Mouse (Mus musculus): ENCODE measurements around the gene Pold2. TPM values are rescaled to one million over a fixed set of nuclear protein-coding genes. Genes with fewer than 3 reads are reported as not detected.

Gene Pold2
- 10 to 100 TPM; 35.4 to 40.6 TPM for total RNA-seq (2021)
- long read RNA-seq, experiment 1, transcript Pold2-201 (11 exons, 1,646 nt) = major isoform, 16 of 48 reads
- long read RNA-seq, experiment 1, partial matches to known transcripts = 6 of 48 reads
- long read RNA-seq, experiment 1, other reads (novel, unspliced or antisense) = 26 of 48 reads
- long read RNA-seq, experiment 2, transcript Pold2-201 (11 exons, 1,646 nt) = major isoform, 6 of 27 reads
- long read RNA-seq, experiment 2, partial matches to known transcripts = 7 of 27 reads
- long read RNA-seq, experiment 2, other reads (novel, unspliced or antisense) = 14 of 27 reads

DNA sequence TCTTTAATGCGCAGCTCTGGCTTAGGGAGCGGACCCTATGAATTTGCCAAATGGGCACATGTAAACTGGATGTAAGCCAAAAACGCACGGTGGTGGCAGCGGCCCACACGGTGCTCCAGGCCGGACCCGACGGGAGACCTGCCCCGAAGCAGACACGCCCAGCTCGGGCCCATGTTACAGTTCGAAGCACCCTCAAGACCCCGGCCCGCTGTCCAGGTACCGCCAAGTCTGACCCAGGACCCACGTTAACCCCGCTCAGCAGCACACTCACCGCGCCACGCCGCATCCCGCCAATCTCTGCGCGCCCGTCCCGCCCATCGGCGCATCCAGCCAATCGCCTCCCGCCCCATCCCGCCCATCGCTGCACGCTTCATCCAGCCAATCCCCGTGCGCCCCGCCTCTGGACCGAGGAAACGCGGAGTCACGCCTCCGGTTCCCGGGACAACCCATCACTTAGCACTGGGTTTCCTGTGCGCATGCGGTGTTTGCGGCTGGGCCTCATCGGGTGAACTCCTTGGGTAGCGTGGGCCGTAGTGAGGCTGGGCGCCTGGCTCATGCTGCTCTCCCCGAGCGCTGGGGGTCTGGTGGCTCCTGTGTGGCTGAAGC, at the start of gene Pold2:
Pold2 (minus strand) TSS at position 372 of the 606 bp plus-strand sequence.
- peak; percentile 98 to 99 for DNase-seq

DNA sequence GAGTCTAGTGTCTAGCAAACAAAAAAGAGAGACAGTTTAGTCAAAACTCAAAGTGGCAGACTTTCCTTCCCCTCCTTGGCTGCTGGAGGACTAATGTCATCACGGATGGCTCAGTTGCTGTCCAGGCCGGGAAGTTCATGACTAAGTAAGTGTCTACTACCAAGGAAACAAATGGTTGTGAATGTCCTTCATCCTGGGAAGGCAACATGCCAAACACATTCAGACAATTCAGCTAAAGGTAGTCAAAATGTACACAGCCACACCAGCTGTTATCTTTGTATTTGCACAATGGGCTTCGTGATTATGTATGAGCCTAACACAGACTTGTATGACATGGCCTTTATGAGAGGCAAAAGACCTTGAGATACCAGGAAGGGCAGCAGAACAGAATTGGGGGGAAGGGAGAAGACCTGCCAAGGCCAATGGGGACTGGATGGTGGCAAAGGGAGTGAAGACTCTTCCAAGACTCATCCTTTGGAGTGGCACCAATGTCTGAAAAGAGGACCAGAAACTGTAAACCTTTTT, 48.7 kb upstream of the Pold2 start:
- no peak for DNase-seq

DNA sequence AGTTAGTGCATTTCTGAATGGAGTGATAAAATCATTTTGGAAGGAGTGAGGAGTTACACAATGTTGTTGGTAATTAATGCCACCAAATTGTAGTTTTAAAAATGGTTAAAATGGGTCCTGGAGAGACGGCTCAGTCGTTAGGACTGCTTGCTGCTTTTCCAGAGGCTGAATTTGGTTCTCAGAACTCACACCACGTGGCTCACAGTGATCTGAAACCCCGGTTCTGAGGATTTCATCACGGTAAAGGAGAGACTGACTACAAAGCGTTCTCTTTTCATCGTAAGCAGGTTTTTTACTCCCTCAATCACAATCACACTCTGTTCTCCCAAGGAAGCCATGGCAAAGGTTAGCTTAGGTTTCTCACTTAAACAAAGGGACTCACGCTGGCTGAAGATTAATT, 46.6 kb upstream of the Pold2 start:
- DNase-seq = no peak

DNA sequence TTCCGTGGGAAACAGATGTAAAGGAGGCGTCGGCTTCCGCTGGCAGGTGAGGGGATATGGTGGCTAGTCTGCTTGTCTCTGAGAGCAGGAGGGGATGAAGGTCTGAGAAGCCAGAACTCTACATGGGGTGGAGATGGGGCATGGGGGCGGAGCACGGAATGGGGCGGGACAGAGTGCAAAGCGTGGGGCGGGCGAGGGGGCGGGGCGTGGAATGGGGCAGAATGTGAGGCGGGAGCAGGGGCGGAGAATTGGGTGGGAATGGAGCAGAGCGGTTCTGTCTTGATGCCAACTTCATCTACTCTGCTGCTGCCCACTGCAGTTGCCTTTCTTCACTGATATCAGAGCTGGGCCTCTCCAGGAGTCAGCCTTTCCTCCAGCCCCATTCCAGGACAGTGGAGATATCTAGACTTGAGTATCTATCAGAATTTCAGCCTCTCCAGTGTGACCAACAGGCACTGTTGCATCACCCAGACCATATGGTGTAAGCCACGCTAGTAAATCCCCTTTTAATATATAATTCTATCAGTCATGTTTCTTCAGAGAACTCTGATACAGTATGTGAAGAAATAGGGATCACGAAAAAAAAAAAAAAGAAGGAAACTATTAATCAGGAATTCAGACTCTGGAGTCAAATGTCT, 42.4 kb upstream of the Pold2 start:
- no peak for DNase-seq

DNA sequence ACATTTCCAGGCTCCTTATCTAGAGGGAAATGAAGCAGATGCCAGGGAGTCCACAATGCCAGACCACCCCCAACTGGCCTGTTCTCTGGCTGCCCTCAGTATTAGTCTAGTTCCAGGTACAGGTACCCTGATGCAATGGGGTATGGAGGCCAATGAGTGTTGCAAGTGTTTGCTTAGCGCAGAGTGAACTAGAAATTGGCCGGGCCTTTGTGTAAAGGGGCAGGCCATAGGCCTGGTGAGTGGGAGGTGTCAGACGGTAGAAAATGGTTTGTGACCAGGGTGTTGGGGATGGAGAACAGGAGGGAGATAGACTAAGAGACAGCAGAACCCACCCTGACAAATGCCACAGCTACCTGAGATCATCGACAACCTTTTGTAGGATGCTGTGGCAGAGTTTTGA, 41.5 kb upstream of the Pold2 start:
- no peak for DNase-seq

DNA sequence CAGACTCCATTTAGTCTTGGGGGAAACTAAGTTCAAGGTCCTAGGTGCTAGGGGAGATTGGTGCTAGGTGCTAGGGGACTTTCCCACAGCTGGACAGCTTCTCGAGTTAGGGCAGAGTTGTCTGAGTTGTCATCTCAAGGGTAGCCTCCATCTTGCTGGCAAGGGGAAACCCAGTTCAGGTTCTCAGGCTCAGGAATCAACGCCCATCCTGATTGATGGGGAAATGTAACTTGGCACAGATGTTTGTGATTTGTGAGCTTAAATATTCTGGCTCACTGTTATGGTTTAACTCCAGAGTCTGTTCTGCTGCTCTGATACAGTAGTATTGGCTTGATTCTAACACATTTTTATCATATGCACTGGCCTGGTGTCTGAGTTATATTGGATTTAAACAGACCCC, 40.0 kb upstream of the Pold2 start:
- DNase-seq = no peak

DNA sequence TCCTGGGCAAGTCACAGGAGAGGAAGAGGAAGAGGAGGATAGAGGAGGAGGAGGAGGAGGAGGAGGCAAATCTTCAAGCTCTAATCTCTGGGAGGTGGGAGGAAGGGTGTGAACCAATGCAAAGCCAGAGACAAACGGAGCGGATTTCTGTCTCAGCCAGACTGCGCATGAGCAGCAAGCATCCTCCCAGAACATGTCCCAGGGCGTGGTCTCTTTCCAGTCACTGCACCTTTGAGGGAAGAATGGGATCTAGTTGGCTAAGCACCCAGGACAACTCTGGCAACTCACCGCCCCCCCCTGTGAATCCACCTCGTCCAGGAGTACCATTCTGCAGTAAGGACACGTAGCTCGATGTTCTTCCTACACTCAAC, 38.1 kb upstream of the Pold2 start:
- DNase-seq = peak; percentile 54 to 71

DNA sequence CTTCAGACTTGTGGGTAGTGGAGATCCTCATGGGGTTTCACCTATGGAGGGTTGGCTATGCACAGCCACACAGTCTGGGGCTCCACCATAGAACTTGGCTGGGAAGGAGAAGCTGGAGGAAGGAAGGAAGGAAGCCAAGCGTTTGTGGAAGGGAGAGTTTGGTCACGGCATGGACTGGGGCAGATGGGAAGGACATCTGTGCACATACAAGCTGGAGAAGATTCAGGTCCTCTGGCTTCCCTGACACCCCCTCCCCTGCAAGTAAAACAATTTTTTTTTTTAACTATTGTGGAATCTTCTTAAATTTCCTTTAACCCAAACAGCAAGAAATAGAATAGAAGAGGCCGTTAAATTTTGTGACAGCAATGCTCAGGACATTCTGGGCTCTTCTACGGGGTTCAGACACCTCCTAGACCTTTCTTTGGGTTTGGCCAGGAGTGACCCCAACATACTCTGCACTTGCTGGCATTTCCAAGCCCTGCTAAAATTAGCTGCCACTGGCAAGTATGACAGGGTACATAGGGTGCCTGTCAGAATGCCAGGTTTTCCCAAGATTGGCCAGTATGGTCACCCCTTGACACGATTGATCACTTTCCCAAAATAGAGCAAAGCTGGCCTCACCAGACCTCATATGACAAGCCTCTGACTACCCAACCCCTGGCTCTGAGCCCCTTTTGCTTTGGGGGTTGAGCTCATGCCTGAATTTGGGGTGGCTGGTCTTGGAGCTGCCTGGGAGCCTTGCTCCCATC, 37.5 kb upstream of the Pold2 start:
- peak; percentile 81 to 83 for DNase-seq

DNA sequence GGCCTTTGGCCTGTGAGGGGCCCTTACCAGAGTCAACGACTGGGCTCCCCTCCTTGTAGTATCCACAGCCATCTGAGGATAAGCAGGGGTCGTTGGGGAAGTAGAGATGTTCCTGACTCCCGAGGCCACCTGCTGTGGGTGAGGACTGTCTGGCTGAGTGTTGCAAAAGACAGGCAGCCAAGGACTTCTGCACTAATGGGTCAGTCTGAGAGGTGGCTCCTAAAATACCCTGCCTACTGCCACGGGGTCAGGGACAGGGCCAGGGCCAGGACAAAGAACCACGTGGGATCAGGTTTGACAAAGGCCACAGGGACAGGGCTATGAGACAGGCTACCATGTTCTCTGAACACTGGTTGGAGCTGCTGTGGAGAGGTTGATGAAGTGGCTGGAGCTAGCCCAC, 36.8 kb upstream of the Pold2 start:
- DNase-seq = peak in 1 of 2 experiments; percentile 51

DNA sequence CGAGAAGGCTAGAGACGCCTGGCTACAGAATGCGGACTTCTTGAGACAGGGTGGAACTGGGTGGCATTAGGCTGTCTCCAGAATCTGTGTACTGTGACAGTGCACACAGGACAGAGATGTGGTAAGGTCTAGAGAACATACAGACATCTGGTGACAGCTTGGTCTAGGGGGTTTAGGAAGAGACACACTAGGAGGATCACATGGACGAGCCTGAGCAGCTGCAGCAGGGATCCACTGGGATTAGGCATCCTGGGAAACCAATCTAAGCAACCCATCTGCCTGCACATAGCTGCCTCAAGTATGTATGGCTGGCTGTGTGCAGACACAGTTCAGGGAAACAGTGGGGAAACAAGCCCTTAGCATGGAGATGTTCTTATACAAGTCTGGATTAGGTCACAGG, 35.8 kb upstream of the Pold2 start:
- no peak for DNase-seq

DNA sequence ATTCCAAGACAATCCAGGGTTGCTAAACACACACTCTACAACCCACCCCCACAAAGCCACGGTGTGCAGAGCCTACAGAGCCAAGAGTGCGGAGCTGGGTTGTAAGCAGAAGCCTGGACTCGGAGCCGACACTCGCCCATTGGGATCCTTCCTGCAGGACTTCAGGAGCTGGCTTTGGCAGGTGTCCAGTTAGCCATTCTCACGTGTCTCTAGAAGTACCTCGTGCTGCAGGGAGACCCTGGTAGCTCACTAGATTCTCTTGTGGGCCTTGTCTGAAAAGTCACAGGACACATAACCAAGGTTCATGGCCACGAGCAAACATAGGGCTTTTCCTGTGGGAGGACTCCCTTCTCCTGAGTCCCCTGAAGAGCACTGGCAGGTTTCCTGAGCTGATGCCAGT, 35.2 kb upstream of the Pold2 start:
- peak in 1 of 2 experiments; percentile 30 for DNase-seq

DNA sequence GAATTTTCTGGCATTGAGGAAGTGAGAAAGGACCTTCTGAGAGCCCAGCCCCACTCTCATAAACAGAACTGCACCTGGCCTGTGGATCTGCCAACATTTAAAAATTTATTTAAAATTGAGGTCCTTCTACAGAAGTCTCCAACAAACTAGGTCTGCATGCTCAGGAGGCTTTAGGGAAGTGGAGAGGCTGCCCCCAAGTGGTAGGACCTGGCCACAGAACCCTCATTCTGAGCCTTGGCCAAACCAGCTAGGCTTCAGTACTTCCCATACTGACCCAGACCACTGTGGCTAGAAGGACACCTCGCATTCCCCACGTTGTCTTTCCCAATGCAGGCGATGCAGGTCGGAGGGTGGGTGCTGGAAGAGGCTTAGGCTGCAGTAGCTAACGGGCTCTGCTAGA, 34.5 kb upstream of the Pold2 start:
- peak; percentile 69 to 79 for DNase-seq

DNA sequence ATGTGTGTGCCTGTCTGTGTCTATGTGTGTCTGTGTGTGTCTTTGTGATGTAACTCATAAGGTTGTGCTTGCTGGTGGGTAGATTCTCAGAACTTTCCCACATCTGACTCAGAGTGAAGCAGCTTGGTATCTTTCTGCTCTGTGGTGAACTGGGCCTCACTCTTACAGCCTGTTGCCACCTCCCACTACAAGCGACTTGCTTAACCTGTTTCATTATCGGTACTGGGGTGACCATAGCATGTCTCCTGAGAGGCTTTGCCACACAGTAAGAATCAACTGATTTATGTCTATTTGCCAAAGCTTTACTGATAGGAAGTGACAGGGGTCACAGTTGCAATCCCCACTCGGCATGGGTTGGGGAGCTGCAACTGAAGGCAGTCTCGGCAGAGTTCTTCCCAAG, 30.6 kb upstream of the Pold2 start:
- no peak for DNase-seq

DNA sequence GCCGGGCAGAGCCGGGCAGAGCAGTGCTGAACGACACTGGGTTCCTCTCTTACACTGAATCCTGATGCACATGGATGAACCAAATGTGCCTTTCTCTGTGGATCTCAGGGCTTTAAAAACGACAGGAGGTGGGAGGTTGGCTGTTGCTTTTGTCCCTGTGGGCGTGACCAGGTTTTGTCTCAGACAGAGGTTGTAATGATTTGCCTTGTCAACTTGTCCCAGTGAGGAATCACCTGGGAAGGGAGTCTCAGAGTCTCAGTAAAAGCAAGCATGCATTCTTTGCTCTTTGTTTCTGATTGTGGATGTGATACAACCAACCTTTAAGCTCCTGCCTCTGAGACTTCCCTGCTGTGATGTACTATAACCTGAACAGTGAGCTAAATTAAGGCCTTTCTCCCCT, 29.0 kb upstream of the Pold2 start:
- DNase-seq = no peak

DNA sequence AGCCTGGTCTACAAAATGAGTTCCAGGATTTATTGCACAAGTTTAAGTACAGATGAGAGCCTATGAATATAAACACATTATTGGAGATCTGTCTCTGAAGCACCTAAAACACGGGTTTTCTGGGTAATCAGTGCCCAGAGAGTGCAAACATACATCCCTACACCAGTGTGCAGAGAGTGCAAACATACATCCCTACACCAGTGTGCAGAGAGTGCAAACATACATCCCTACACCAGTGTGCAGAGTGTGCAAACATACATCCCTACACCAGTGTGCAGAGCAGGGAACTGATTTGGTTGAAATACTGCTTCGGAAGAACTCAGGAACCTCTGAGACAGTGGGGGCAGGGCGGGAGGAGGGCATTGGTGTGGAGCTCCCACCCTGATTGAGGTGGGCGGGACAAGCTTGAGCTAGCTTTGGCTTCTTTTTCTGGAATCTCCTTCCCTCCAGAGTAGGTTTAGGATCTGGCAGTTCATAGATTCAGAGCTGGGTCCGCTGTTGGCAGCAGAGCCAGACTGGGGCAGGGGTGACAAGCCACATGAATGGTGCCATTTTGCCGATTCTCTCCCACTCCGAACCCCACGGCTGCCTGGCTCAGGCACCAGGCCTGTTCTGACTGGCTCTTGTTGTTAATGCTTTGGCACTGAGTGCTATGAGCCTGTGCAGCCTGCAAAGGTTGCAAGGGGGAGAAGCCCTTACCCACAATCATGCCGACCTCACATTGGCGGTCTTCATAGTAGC, 27.9 kb upstream of the Pold2 start:
- DNase-seq = no peak

DNA sequence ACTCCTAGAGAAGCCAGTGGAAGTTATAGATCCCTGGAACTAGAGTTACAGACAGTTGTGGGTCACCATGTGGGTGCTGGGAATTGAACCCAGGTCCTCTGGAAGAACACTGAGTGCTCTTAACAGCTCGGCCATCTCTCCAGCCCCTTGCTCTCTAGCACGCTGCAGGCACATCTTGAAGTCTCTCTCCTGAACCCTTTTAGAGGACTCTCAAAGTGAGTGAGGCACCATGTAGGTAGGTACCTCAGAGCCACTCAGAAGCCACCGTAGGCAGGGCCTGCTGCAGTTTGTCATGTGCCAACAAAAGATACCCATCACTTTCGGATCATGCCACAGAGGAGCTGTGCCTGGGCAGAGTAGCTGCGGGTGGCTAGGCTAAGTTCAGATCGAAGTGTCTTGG, 26.8 kb upstream of the Pold2 start:
- DNase-seq = no peak

DNA sequence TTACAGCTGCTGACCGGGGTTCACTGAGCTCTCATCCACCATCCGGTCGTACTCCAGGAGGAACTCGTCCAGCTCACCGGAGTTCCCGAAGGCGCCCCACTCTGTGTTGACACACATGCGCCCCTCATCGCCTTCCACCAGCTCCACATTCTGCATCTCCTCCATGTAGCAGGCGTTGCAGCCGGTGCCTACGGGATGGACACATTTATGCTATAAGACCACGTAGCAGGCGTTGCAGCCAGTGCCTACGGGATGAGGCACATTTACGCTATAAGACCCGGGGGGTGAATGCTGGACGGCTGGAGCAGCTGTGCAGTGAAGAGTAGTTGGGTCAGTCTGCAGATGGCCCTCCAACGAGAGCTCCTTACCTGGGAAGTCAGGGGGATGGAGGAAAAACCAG, 26.3 kb upstream of the Pold2 start:
- no peak for DNase-seq

DNA sequence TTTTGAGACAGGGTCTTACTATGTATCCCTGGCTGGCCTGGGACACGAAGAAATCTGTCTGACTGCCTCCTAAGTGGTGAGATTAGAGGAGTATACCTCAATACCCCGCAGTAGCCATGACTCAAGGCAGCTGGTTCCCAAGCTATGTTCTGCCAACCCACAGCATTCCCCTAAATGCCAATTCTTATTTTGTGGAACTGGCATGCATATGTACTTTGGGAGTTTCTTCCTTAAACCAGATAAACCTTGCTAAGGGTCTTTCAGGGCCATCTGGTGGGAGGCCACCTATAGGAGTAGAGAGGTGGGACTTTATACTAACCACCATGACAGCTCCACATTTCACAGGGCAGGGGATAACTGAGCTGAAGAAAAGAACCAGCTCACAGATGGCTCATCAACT, 25.8 kb upstream of the Pold2 start:
- DNase-seq = no peak

DNA sequence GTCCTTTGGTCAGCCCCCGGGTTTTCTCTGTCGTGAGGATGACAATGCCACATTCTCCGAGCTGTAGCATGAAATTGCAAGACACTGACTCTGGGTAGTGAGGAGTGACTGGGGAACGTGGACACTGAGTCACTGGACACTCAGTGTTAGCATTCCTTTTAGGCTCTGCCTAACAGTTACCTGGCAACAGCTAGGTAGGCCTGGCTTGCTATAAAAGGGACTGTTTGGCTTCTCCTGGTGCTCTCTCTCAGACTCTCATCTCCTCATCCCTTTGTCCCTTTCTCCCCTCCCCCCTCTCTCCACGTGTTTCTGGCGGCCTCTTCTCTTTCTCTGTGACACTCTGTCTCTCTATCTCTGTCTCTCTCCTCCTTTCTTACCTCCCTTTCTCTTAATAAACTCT, 24.3 kb upstream of the Pold2 start:
- DNase-seq = no peak

DNA sequence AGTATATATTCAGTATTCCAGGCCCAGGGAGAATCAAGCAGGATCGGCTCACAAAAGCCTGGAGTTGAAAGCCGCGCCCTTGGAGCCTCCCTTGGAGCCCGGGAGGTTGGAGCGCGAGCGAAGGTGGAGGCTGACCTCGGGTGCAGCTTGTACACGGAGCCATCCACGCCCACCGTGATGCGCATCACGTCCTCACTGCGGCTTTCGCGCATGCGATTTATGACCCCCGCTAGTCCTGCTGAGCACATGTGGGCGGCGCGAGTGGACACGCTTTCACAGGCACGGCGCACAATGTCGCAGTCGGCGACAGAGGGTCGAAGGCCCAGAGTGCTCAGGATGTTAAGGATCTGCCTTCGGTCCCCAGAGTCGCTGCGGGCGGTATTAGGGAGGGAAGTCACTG, 23.9 kb upstream of the Pold2 start:
- DNase-seq = peak in 1 of 2 experiments; percentile 33

DNA sequence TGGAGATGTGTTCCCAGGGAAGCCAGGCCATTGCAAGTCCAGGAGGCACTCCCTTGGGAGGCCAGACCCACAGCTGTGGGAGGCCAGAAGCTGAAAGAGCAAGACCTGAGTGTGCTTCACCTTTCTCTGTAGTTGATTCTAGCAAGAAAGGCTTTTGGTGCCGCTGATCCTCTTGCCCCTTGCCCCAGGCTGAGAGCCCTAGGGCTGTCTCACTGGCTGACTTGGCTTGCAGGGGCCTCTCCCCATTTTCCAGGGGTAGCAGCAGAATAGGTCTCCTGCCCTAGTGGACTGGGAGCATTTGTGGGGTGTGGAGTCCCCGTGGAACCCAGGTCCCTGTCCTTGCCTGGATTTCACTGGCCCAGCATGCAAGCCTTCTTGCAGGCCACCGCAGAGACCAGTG, 23.2 kb upstream of the Pold2 start:
- DNase-seq = no peak

DNA sequence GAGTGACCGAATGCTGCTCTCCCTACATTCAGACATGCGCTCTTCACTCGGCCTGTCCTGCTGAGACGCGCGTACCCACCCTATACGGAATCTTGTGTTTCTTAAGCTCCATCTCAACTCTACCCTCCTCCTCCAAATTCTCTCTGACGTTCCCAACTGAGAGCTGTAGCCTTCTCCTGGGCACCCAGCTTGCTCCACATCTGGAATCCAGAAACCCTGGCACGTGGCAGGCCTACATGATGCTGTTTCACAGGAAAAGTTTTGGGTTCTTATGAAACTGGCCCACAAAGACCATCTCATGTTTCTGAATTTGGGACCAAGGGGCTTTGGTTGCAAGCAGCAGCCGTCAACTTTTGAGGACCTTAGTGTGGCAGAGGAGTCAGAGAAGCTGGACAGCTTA, 21.2 kb upstream of the Pold2 start:
- no peak for DNase-seq
